Mouse (Mus musculus) MEL (cell line): ENCODE measurements around the gene Krtap3-3. TPM values are rescaled to one million over a fixed set of nuclear protein-coding genes. Genes with fewer than 3 reads are reported as not detected.

Experiments
- polyA plus RNA-seq, 2 experiments: library from polyadenylated mRNA; stranded (reverse) in 1 of 2; unstranded in 1 of 2; fragments of >175 nt in 1 of 2; fragments of >200 nt in 1 of 2; gene quantifications; 2 replicates each; pipeline versions ENCODE4 v1.2.1 to v1.2.4; 2012; ENCODE audit warnings: low replicate concordance in 2 of 2, low read depth in 1 of 2; ENCODE audit not compliant: insufficient read length in 2 of 2, insufficient read depth in 1 of 2, missing spikeins in 1 of 2
- total RNA-seq: library from RNA; depleted of rRNA; stranded (reverse); fragments of 300-350 nt; gene quantifications from 2 replicates; pipeline ENCODE4 v1.2.3, GENCODE M21; 2012; rRNA removed

Krtap3-3 gene
- total and polyA plus RNA-seq, 3 experiments = not detected

Other genes with a start within 250 kb of the Krtap3-3 start
Only the 30 nearest of the 34 such genes appear.
- gene Krt25, start 227.9 kb downstream of the Krtap3-3 start, total RNA-seq = not detected in 2 replicates
- gene Krt25, start 227.9 kb downstream of the Krtap3-3 start, polyA plus RNA-seq = not detected
- not detected in 2 replicates for gene Krt26, start 212.9 kb downstream of the Krtap3-3 start, total RNA-seq
- not detected for gene Krt26, start 212.9 kb downstream of the Krtap3-3 start, polyA plus RNA-seq
- gene Krt27, start 199.8 kb downstream of the Krtap3-3 start, total RNA-seq = not detected in 2 replicates
- gene Krt27, start 199.8 kb downstream of the Krtap3-3 start, polyA plus RNA-seq = not detected
- not detected in 2 replicates for gene Krt28, start 176.0 kb downstream of the Krtap3-3 start, total RNA-seq
- not detected for gene Krt28, start 176.0 kb downstream of the Krtap3-3 start, polyA plus RNA-seq
- not detected in 2 replicates for gene Krt10, start 161.5 kb downstream of the Krtap3-3 start, total RNA-seq
- not detected for gene Krt10, start 161.5 kb downstream of the Krtap3-3 start, polyA plus RNA-seq
- gene Krt12, start 128.6 kb downstream of the Krtap3-3 start, total RNA-seq = not detected in 2 replicates
- under 1 TPM in 1 of 2 experiments, not detected in 1; 0.10 TPM for gene Krt12, start 128.6 kb downstream of the Krtap3-3 start, polyA plus RNA-seq
- not detected in 2 replicates for gene Krt20, start 112.7 kb downstream of the Krtap3-3 start, total RNA-seq
- gene Krt20, start 112.7 kb downstream of the Krtap3-3 start, polyA plus RNA-seq = not detected
- gene Krt23, start 57.7 kb downstream of the Krtap3-3 start, total RNA-seq = not detected in 2 replicates
- not detected for gene Krt23, start 57.7 kb downstream of the Krtap3-3 start, polyA plus RNA-seq
- gene Krt39, start 29.5 kb downstream of the Krtap3-3 start, total RNA-seq = not detected in 2 replicates
- not detected for gene Krt39, start 29.5 kb downstream of the Krtap3-3 start, polyA plus RNA-seq
- gene Krt40, start 7.7 kb downstream of the Krtap3-3 start, total RNA-seq = not detected in 2 replicates
- gene Krt40, start 7.7 kb downstream of the Krtap3-3 start, polyA plus RNA-seq = not detected
- not detected in 2 replicates for gene Krtap3-2, start 6.0 kb upstream of the Krtap3-3 start, total RNA-seq
- gene Krtap3-2, start 6.0 kb upstream of the Krtap3-3 start, polyA plus RNA-seq = not detected
- not detected in 2 replicates for gene Gm11939, start 8.6 kb upstream of the Krtap3-3 start, total RNA-seq
- gene Gm11939, start 8.6 kb upstream of the Krtap3-3 start, polyA plus RNA-seq = not detected
- gene Krtap3-1, start 15.8 kb upstream of the Krtap3-3 start, total RNA-seq = not detected in 2 replicates
- not detected for gene Krtap3-1, start 15.8 kb upstream of the Krtap3-3 start, polyA plus RNA-seq
- gene Krtap1-5, start 30.2 kb upstream of the Krtap3-3 start, total RNA-seq = not detected in 2 replicates
- gene Krtap1-5, start 30.2 kb upstream of the Krtap3-3 start, polyA plus RNA-seq = not detected
- gene Krtap1-4, start 32.8 kb upstream of the Krtap3-3 start, total RNA-seq = not detected in 2 replicates
- gene Krtap1-4, start 32.8 kb upstream of the Krtap3-3 start, polyA plus RNA-seq = not detected
- gene Krtap1-3, start 40.5 kb upstream of the Krtap3-3 start, total RNA-seq = not detected in 2 replicates
- gene Krtap1-3, start 40.5 kb upstream of the Krtap3-3 start, polyA plus RNA-seq = not detected
- gene Krtap9-3, start 47.2 kb upstream of the Krtap3-3 start, total RNA-seq = not detected in 2 replicates
- not detected for gene Krtap9-3, start 47.2 kb upstream of the Krtap3-3 start, polyA plus RNA-seq
- not detected in 2 replicates for gene Gm11938, start 52.4 kb upstream of the Krtap3-3 start, total RNA-seq
- gene Gm11938, start 52.4 kb upstream of the Krtap3-3 start, polyA plus RNA-seq = not detected
- gene Gm11937, start 59.3 kb upstream of the Krtap3-3 start, total RNA-seq = not detected in 2 replicates
- gene Gm11937, start 59.3 kb upstream of the Krtap3-3 start, polyA plus RNA-seq = not detected
- not detected in 2 replicates for gene Krtap2-4, start 64.0 kb upstream of the Krtap3-3 start, total RNA-seq
- gene Krtap2-4, start 64.0 kb upstream of the Krtap3-3 start, polyA plus RNA-seq = not detected
- not detected in 2 replicates for gene Gm11562, start 69.6 kb upstream of the Krtap3-3 start, total RNA-seq
- gene Gm11562, start 69.6 kb upstream of the Krtap3-3 start, polyA plus RNA-seq = not detected
- not detected in 2 replicates for gene Krtap4-1, start 77.4 kb upstream of the Krtap3-3 start, total RNA-seq
- gene Krtap4-1, start 77.4 kb upstream of the Krtap3-3 start, polyA plus RNA-seq = not detected
- gene Krtap4-2, start 84.2 kb upstream of the Krtap3-3 start, total RNA-seq = not detected in 2 replicates
- not detected for gene Krtap4-2, start 84.2 kb upstream of the Krtap3-3 start, polyA plus RNA-seq
- gene Krtap4-7, start 93.2 kb upstream of the Krtap3-3 start, total RNA-seq = not detected in 2 replicates
- gene Krtap4-7, start 93.2 kb upstream of the Krtap3-3 start, polyA plus RNA-seq = not detected
- gene Gm11555, start 99.4 kb upstream of the Krtap3-3 start, total RNA-seq = not detected in 2 replicates
- not detected for gene Gm11555, start 99.4 kb upstream of the Krtap3-3 start, polyA plus RNA-seq
- not detected in 2 replicates for gene Gm11563, start 108.1 kb upstream of the Krtap3-3 start, total RNA-seq
- gene Gm11563, start 108.1 kb upstream of the Krtap3-3 start, polyA plus RNA-seq = not detected
- not detected in 2 replicates for gene Krtap4-6, start 115.1 kb upstream of the Krtap3-3 start, total RNA-seq
- not detected for gene Krtap4-6, start 115.1 kb upstream of the Krtap3-3 start, polyA plus RNA-seq
- not detected in 2 replicates for gene Gm14190, start 139.9 kb upstream of the Krtap3-3 start, total RNA-seq
- gene Gm14190, start 139.9 kb upstream of the Krtap3-3 start, polyA plus RNA-seq = not detected
- not detected in 2 replicates for gene Gm14180, start 183.4 kb upstream of the Krtap3-3 start, total RNA-seq
- not detected for gene Gm14180, start 183.4 kb upstream of the Krtap3-3 start, polyA plus RNA-seq
- not detected in 2 replicates for gene Gm11595, start 222.0 kb upstream of the Krtap3-3 start, total RNA-seq
- not detected for gene Gm11595, start 222.0 kb upstream of the Krtap3-3 start, polyA plus RNA-seq